Comparison of ENCODE assay signal across 1 mouse cellular context in genomic region chr4:49474583-49474982, GRCm38 (mm10).
TF ChIP-seq lines count a peak whose summit lies in the region.

No protein-coding gene starts in this region.

TF ChIP-seq in MEL, 35 proteins besides CTCF, POLR2A, EP300 and RAD21:
- TF ChIP-seq ZMIZ1 (IDR thresholded peaks at IDR 0.05; ENCODE audit: low read depth, low read length), result no peak
- no peak for TF ChIP-seq SMC3 (IDR thresholded peaks at IDR 0.05; ENCODE audit: low read depth, low read length)
- no peak for TF ChIP-seq NRF1 (IDR thresholded peaks at IDR 0.05; ENCODE audit: insufficient read depth, low read depth, low read length, poor library complexity, severe bottlenecking)
- TF ChIP-seq TAL1 (IDR thresholded peaks at IDR 0.05; ENCODE audit: low read length), result peak; percentile 11; the same call in 1 of the 2 replicates
